Mouse (Mus musculus): Measurements from ENCODE around the gene Fbxl13.
"Not testable (repeated sequence)": the region's sequence is repeated elsewhere in the genome, so short reads cannot be mapped to it uniquely, and the experiment has no call there.

Fbxl13 gene

GRCm38 (mm10) chr5:21658038-21658437, 12.6 kb upstream of the Fbxl13 start:
- DNase-seq (ENCODE audit: low read depth, low spot score), result no peak

GRCm38 (mm10) chr5:21656912-21657311, 11.5 kb upstream of the Fbxl13 start:
- DNase-seq (ENCODE audit: low read depth, low spot score), result no peak

- no peak for DNase-seq (ENCODE audit: low read depth, low spot score)
Measured at GRCm38 (mm10) chr5:21651885-21652612, 6.6 kb upstream of the Fbxl13 start.

- no peak for DNase-seq (ENCODE audit: low read depth, low spot score)
Measured at GRCm38 (mm10) chr5:21650736-21651135, 5.3 kb upstream of the Fbxl13 start.

- no peak for DNase-seq (ENCODE audit: low read depth, low spot score)
Measured at GRCm38 (mm10) chr5:21646133-21646491, 678 bp upstream of the Fbxl13 start.

- DNase-seq (ENCODE audit: low read depth, low spot score), result no peak
Measured at GRCm38 (mm10) chr5:21644891-21645438, 469 bp downstream of the Fbxl13 start.

- DNase-seq (ENCODE audit: low read depth, low spot score), result no peak
Measured at GRCm38 (mm10) chr5:21643606-21644005, 1.8 kb downstream of the Fbxl13 start.

- no peak for DNase-seq (ENCODE audit: low read depth, low spot score)
Measured at GRCm38 (mm10) chr5:21640961-21641360, 4.5 kb downstream of the Fbxl13 start.

- no peak for DNase-seq (ENCODE audit: low read depth, low spot score)
Measured at GRCm38 (mm10) chr5:21625916-21626315, 19.5 kb downstream of the Fbxl13 start.

- no peak for DNase-seq (ENCODE audit: low read depth, low spot score)
Measured at GRCm38 (mm10) chr5:21616450-21617009, 28.9 kb downstream of the Fbxl13 start.

- DNase-seq (ENCODE audit: low read depth, low spot score), result not testable (repeated sequence)
Measured at GRCm38 (mm10) chr5:21614299-21614698, 31.1 kb downstream of the Fbxl13 start.

- no peak for DNase-seq (ENCODE audit: low read depth, low spot score)
Measured at GRCm38 (mm10) chr5:21610996-21611395, 34.4 kb downstream of the Fbxl13 start.

GRCm38 (mm10) chr5:21608311-21609304, 36.8 kb downstream of the Fbxl13 start:
- DNase-seq (ENCODE audit: low read depth, low spot score), result no peak

- DNase-seq (ENCODE audit: low read depth, low spot score), result no peak
Measured at GRCm38 (mm10) chr5:21605936-21606335, 39.5 kb downstream of the Fbxl13 start.

GRCm38 (mm10) chr5:21599961-21600360, 45.5 kb downstream of the Fbxl13 start:
- DNase-seq (ENCODE audit: low read depth, low spot score), result no peak

- not testable (repeated sequence) for DNase-seq (ENCODE audit: low read depth, low spot score)
Measured at GRCm38 (mm10) chr5:21599536-21599935, 45.9 kb downstream of the Fbxl13 start.

GRCm38 (mm10) chr5:21593201-21593709, 52.2 kb downstream of the Fbxl13 start:
- DNase-seq (ENCODE audit: low read depth, low spot score), result no peak

GRCm38 (mm10) chr5:21592106-21592505, 53.3 kb downstream of the Fbxl13 start:
- no peak for DNase-seq (ENCODE audit: low read depth, low spot score)

GRCm38 (mm10) chr5:21588220-21588619, 57.2 kb downstream of the Fbxl13 start:
- DNase-seq (ENCODE audit: low read depth, low spot score), result no peak

GRCm38 (mm10) chr5:21587683-21588082, 57.8 kb downstream of the Fbxl13 start:
- no peak for DNase-seq (ENCODE audit: low read depth, low spot score)

- DNase-seq (ENCODE audit: low read depth, low spot score), result no peak
Measured at GRCm38 (mm10) chr5:21586763-21587162, 58.7 kb downstream of the Fbxl13 start.

- no peak for DNase-seq (ENCODE audit: low read depth, low spot score)
Measured at GRCm38 (mm10) chr5:21578136-21578535, 67.3 kb downstream of the Fbxl13 start.
